Mouse (Mus musculus) neural tube, embryonic 14.5 days (tissue): Measurements from ENCODE around the gene Nfix. TPM values are rescaled to one million over a fixed set of nuclear protein-coding genes. Genes with fewer than 3 reads are reported as not detected.

Experiments
- ATAC-seq: fragments of 200-750 bp; cut with Nextera tagmentation; 2 replicates; pipeline ENCODE4 v1.8.0; 2017; ENCODE audit warnings: low read depth, mild to moderate bottlenecking, moderate TSS enrichment, moderate library complexity
- H3K27ac ChIP-seq: fragments of 300-500 bp; sonication (generic); 2 replicates; pipeline ENCODE4 v1.5.1; 2014; ENCODE audit warnings: low read depth, mild to moderate bottlenecking, control low read depth, low read length, moderate library complexity, mixed read lengths
- H3K27me3 ChIP-seq: fragments of 300-500 bp; sonication (generic); 2 replicates; pipeline ENCODE4 v1.6.1; 2014; ENCODE audit warnings: low read length; ENCODE audit not compliant: control insufficient read depth, insufficient read depth
- H3K36me3 ChIP-seq: fragments of 300-500 bp; sonication (generic); 2 replicates; pipeline ENCODE4 v1.6.1; 2014; ENCODE audit warnings: low read length, mixed read lengths; ENCODE audit not compliant: control insufficient read depth, insufficient read depth
- H3K4me1 ChIP-seq: fragments of 300-500 bp; sonication (generic); 2 replicates; pipeline ENCODE4 v1.6.1; 2014; ENCODE audit warnings: low read length; ENCODE audit not compliant: control insufficient read depth, insufficient read depth
- H3K4me2 ChIP-seq: fragments of 300-500 bp; sonication (generic); 2 replicates; pipeline ENCODE4 v1.6.1; 2014; ENCODE audit warnings: mild to moderate bottlenecking, low read depth, low read length, control low read depth
- H3K4me3 ChIP-seq: fragments of 300-500 bp; sonication (generic); 2 replicates; pipeline ENCODE4 v1.5.1; 2014; ENCODE audit warnings: low read depth, low read length, control low read depth, mixed read lengths
- H3K9ac ChIP-seq: fragments of 300-500 bp; sonication (generic); replicated peaks from 2 replicates; pipeline ENCODE4 v1.6.1; 2014; ENCODE audit warnings: low read depth, mild to moderate bottlenecking, control low read depth, low read length, mixed read lengths
- H3K9me3 ChIP-seq: fragments of 300-500 bp; sonication (generic); 2 replicates; pipeline ENCODE4 v1.6.1; 2016; ENCODE audit warnings: low read length; ENCODE audit not compliant: control insufficient read depth
- WGBS: fragments of 180-500 bp; shearing (Covaris S2); extraction: QIAGEN DNeasy Blood & Tissue Kit; methylation state at CpG from one replicate; pipeline ENCODE4 v1.1.7; 2014; 5-methylcytosine and 5-hydroxymethylcytosine counted together
- polyA plus RNA-seq: library from polyadenylated mRNA; unstranded; fragments of >200 nt; fragmentation: Nextera tagmentation; extraction: Ambion mirVana; gene quantifications from 2 replicates; pipeline ENCODE4 v1.2.1, GENCODE M21; 2014

Gene Nfix
- polyA plus RNA-seq, 1 experiment from 2014 or later: 91.5 TPM

DNA sequence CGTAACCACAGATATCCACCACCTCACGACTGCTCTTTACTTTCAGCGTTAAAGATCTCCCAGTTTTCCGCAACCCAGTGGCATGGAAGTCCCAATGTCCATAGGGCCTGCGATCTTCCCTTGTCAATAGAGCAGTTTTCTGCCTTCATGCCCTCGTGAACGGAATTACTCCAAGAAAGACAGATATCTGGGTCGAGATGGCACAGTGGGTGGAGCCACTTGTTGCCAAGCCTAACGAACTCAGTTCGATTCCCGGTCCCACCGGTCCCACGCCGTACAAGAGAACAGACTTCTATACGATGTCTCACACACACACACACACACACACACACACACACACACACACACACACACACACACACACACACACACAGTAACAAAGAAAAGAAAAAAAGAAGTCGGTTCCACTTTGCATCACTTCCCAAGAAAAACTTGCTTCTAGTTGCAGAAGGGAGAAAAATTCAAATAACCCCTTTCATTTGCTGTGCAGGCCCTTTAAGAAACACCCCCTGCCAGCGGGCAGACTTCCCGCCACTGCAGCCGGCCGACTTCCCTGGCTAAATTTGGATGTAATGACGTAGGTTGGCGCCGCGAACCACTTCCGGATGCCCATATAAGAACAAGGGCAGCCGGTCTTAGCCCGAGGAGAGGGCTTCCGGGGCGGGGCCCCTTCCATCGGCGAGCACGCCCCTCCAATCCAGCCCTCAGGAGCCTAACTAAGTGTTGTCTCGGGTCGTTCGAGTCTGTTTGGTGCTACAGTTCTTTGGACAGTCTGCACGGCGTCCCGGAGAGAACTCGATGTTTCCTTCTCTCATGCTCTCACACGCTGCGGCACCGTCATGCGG, 136.4 kb downstream of the Nfix start:
- Histone ChIP-seq H3K27me3 (no peaks in the 10 kb centered on the region), H3K4me1 (peaks cover 40% of the 10 kb centered on the region), H3K36me3 (no peaks in the 10 kb centered on the region), H3K4me2 (peak overlapping the region; percentile 88), H3K9ac (peak overlapping the region; percentile 65), H3K9me3 (no peaks in the 10 kb centered on the region), H3K4me3 (peak overlapping the region; percentile 51), H3K27ac (peak overlapping the region; percentile 84)
- ATAC-seq: peak; percentile 83
- WGBS: 3% methylated on average over 43 of the region's 43 CpGs

DNA sequence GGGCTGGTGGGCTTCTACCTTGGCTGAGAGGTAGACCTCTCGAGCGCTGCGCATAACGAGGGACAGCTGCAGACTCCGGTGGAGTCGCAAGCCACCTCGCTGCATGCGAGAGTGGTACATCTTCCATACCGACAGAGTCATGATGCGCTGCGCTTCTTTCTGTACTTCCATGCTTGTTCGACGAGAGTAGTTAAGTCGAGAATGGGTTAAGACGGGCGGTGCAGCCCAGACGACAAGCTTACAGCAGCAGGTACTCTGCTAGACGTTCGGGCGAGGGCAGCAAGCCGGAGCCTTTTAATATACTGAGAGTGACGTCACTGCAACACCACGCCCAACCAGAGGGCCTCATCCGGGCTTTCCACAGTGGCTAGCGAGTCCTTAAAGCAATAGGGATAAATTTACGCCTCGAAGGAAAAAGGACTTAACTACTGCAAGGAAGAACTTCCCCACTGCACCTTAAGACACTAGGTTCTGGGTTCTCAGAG, 137.5 kb downstream of the Nfix start, which contains the start of gene Ier2:
Gene Ier2, minus strand, starts transcription at position 272 of the 485 bp plus-strand sequence.
- Histone ChIP-seq H3K4me3 (peak within 1 kb of the TSS; percentile 51), H3K4me1 (peaks cover 40% of the 10 kb centered on the region), H3K9me3 (no peaks in the 10 kb centered on the region), H3K27ac (peak within 1 kb of the TSS; percentile 84), H3K36me3 (no peaks in the 10 kb centered on the region), H3K27me3 (no peaks in the 10 kb centered on the region), H3K4me2 (peak within 1 kb of the TSS; percentile 88), H3K9ac (peak within 1 kb of the TSS; percentile 76)
- ATAC-seq: peak; percentile 68
- under 1% methylated on average over 27 of the region's 27 CpGs for WGBS

- Histone ChIP-seq H3K27me3 (no peaks in the 10 kb centered on the region), H3K27ac (peak overlapping the region; percentile 84), H3K4me1 (peaks cover 40% of the 10 kb centered on the region), H3K36me3 (no peaks in the 10 kb centered on the region), H3K9me3 (no peaks in the 10 kb centered on the region), H3K9ac (peak overlapping the region; percentile 76), H3K4me3 (peak overlapping the region; percentile 51), H3K4me2 (peak overlapping the region; percentile 88)
- under 1% methylated on average over 61 of the region's 61 CpGs for WGBS
- ATAC-seq: peak; percentile 8; the same call in 1 of the 2 replicates
Measured at GRCm38 (mm10) chr8:84661961-84662571, 138.1 kb downstream of the Nfix start.

DNA sequence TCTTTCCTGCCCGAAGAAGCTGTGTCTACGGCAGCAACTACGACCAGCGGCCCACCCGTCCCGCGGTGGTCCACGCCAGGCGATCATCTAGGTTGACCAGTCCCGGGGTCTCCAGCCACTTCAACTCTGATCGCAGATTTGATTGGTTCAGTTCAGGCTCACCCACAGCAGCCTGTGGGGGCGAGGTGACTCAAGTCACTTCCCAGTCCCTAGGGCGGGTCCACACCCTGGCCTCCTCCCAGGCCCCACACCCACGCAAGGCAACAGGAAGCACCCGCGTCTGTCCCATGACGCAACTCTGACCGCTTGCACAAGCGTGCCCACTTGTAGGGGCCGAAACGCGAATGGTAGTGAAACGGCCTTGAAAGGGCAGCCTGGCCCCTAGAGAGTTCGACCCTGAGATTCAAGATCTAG, 138.7 kb downstream of the Nfix start:
- Histone ChIP-seq H3K36me3 (no peaks in the 10 kb centered on the region), H3K9me3 (no peaks in the 10 kb centered on the region), H3K27me3 (no peaks in the 10 kb centered on the region), H3K9ac (peak overlapping the region; percentile 76), H3K4me1 (peaks cover 45% of the 10 kb centered on the region), H3K4me3 (peak overlapping the region; percentile 51), H3K4me2 (peak overlapping the region; percentile 88), H3K27ac (peak overlapping the region; percentile 84)
- no peak for ATAC-seq
- 1% methylated on average over 24 of the region's 24 CpGs for WGBS

GRCm38 (mm10) chr8:84660819-84661457, 139.2 kb downstream of the Nfix start:
- Histone ChIP-seq H3K4me1 (peaks cover 45% of the 10 kb centered on the region), H3K9me3 (no peaks in the 10 kb centered on the region), H3K27me3 (no peaks in the 10 kb centered on the region), H3K4me2 (peak overlapping the region; percentile 88), H3K36me3 (no peaks in the 10 kb centered on the region), H3K9ac (peak overlapping the region; percentile 76; the same call in 1 of the 2 replicates), H3K27ac (peak overlapping the region; percentile 40; the same call in 1 of the 2 replicates), H3K4me3 (peak overlapping the region; percentile 51)
- 0% methylated on average over 20 of the region's 20 CpGs for WGBS
- no peak for ATAC-seq

GRCm38 (mm10) chr8:84659936-84660818, 140.0 kb downstream of the Nfix start:
- 3% methylated on average over 33 of the region's 33 CpGs for WGBS
- Histone ChIP-seq H3K4me2 (peak overlapping the region; percentile 88), H3K4me3 (peak overlapping the region; percentile 51), H3K4me1 (peaks cover 39% of the 10 kb centered on the region), H3K27ac (peak overlapping the region; percentile 40), H3K9me3 (no peaks in the 10 kb centered on the region), H3K27me3 (no peaks in the 10 kb centered on the region), H3K9ac (peak overlapping the region; percentile 76), H3K36me3 (no peaks in the 10 kb centered on the region)
- no peak for ATAC-seq

DNA sequence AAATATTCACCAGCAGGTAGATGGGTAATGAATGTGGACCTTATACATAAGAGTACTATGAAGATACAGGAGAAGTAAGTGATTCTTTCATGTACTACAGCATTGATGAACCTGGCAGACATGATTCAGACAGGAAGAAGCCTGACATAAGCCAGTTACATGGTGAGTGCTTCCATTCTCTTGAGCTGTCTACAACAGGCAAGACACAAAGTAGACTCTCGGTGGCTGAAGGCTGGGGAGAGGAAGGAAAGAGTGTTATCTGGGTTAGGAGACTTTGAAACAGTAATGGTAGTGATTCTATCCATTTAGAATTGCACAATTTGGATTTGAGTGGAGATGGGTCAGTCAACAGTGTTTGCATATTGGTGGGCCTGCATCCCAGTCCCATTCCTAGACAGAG, 141.2 kb downstream of the Nfix start:
- 75% methylated on average over 1 of the region's 1 CpGs for WGBS

GRCm38 (mm10) chr8:84657680-84658079, 142.5 kb downstream of the Nfix start:
- H3K9me3 ChIP-seq: no peaks in the 10 kb centered on the region
- 60% methylated on average over 4 of the region's 4 CpGs for WGBS
- no peak overlapping the region for H3K9ac ChIP-seq
- H3K36me3 ChIP-seq: no peaks in the 10 kb centered on the region
- no peak for ATAC-seq
- no peaks in the 10 kb centered on the region for H3K27me3 ChIP-seq
- no peak overlapping the region for H3K4me2 ChIP-seq
- H3K4me3 ChIP-seq: no peak overlapping the region
- H3K27ac ChIP-seq: no peak overlapping the region
- H3K4me1 ChIP-seq: peaks cover 32% of the 10 kb centered on the region; the same call in 1 of the 2 replicates

More for the DNA sequence above, 141.2 kb downstream of the Nfix start:
- Histone ChIP-seq H3K4me3 (no peak overlapping the region), H3K4me2 (no peak overlapping the region), H3K9me3 (no peaks in the 10 kb centered on the region), H3K9ac (no peak overlapping the region), H3K36me3 (no peaks in the 10 kb centered on the region), H3K4me1 (peaks cover 39% of the 10 kb centered on the region), H3K27ac (no peak overlapping the region), H3K27me3 (no peaks in the 10 kb centered on the region)
- no peak for ATAC-seq
